Mouse (Mus musculus) common myeloid progenitor, adult 5-6 weeks (primary cell): ENCODE measurements at regions not wholly inside any gene's neighbourhood (a gene's known extent, or its start where the extent isn't known, plus 50 kb on each side); places are given as distances from the start of the nearest gene placed in this dataset.

Experiments
- ATAC-seq: replicated peaks from 2 replicates; pipeline ENCODE4 v1.8.0; 2016; ENCODE audit warnings: low read depth, mild to moderate bottlenecking, moderate TSS enrichment, inconsistent platforms; ENCODE audit not compliant: poor library complexity, severe bottlenecking

DNA sequence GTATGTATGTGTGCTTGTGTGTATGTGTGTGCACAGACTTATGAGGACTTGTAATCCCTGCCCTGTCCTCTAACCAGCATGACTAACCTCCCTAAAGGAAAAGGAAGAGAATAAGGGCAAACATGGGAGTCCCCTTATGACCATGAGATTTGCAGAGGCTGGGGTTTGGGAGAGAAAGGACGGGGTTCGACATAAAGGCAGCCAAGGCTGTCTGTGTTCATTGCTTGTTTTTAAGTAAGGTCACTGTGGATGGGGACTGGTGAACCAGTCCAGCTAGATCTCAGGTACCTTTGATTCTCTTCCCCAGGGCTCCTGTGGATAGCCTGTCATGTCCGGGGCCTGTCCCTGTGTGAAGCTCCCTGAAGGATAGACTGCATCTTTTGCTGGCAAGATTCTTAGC lies 55.6 kb downstream of the Irf2bp2 start:
- no peak for ATAC-seq

DNA sequence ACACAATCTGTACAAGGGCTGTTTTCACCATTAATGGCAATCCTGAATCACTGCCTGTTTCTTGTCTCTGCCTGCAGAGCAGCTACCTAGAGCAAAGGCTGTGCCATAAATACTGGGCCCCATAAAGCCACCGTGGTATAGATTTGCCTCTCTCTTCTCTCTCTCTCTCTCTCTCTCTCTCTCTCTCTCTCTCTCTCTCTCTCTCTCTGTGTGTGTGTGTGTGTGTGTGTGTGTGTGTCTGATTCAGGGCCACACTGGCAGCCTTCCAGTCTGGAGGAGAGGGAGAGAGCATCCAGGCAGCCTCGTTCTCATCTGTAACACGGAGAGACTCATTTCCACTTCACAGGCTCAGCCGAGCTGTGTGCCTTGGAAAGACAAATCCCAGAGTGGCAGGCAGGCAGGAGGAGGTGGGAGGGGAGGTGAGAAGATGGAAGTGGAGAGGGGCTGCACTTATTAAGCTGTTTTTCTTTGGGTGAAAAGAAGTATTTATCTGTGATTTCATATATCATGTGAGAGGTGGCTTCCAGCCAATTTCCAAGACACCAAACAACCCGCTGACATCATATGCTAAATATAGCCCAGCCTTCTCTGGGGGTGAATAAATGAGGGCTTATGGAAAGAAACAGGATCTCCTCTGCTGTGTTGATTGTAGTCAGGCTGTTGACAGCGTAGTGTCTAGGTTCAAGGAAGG lies 56.7 kb downstream of the Irf2bp2 start:
- ATAC-seq: no peak

DNA sequence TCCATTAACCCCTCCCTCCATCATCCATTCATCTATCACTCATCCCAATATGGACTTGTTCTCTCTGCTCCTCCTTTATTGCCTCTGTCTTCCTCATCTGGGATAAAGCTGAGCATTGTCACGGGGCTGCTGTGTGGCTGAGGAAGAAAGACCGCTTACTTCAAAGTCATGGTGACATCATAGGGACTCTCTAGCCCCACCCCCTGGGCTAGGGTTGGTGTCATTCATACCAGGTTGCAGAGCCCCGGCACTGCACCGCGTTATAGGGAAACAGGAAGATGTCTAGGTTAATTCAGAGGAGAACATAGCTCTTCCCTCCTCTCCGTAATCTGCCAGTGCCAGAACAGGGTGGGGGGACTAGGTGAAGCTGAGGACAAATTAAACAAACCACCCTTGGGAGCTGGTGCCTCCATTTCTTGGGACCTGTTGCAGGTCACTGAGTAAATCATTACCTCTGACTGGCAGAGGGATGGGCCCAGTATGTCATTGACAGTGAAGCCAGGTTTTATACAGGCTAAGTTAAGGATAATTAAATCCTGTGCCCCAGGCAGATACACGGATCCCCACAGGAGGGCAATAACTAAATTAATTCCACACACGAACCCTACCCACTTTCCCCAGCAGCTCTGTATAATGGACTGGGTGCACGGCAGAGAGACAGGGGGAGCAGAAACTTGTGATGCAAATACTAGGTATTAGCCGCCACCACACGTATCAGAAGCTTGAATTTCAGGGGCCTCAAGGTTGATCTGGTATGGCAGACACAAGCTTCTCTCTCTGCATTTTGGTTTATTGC lies 57.5 kb downstream of the Irf2bp2 start:
- ATAC-seq: peak; percentile 99

DNA sequence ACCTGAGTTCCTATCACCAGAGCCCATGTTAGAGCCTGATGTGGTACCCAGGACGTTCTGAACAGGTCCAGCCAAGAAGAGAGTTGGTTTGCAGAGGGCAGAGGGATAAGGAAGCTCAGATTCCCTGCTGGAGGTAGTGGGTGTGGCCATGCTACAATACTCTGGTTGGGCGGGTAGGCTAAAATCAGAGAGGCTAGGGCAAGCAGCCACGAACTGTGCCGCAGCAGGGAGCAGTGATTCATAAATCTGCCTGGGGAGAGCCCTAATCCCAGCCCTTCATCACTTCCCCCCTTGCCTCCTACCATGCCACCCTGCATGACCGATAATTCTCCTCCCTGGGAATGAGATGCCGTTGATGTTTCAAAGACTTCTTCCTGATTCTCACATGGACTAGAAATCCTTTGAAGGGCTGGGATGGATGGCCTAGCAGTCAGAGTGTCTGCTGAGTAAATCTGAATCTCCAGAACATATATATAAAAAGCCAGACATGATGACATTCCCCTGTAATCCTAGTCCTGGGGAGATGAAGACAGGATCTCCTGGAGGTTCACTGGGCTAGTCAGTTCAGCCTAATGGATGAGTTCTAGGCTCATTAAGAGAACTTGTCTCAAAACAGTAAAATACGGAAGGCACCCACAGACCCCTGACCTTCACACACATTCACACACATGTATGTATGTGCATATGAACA lies 57.6 kb upstream of the Tarbp1 start:
- no peak for ATAC-seq

DNA sequence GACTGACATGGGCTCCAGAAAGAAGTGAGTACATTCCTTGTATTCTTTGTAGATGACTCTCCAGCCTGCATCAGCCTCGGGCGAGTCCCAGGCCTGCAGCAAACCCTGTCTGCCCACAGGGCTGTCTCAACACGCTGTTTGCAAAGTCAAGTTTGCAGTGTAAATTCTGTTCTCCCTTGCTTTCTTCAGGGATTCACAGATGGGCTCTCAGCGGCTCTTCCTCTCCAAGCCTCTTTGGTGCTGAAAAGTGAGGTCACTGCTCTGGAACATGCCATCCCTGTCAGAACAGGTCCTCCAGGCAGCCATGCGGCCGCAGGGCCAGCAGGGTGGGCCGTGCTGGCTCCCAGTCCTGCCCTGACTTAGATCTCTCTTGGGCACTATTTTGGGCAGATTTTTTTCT lies 56.6 kb upstream of the Tarbp1 start:
- no peak for ATAC-seq

DNA sequence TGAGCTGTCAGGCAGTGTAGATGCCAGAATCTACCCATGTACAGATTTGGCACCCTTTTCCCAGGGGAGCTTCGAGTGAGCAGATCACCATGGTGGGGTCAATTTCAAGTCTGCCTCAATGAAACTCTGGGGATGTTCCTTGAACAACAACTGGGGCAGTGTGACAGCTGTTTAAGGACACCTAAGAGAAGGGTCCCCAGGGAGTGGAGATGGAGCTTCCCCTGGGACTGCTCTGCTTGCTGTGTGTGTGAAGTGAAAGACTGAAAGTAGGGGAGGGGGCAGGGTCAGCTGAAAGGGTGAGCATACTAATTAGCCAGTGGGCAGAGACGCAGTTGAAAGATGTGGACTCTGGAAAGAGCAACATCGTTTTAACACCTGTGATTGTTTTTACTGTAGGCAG lies 54.5 kb upstream of the Tarbp1 start:
- ATAC-seq: no peak

DNA sequence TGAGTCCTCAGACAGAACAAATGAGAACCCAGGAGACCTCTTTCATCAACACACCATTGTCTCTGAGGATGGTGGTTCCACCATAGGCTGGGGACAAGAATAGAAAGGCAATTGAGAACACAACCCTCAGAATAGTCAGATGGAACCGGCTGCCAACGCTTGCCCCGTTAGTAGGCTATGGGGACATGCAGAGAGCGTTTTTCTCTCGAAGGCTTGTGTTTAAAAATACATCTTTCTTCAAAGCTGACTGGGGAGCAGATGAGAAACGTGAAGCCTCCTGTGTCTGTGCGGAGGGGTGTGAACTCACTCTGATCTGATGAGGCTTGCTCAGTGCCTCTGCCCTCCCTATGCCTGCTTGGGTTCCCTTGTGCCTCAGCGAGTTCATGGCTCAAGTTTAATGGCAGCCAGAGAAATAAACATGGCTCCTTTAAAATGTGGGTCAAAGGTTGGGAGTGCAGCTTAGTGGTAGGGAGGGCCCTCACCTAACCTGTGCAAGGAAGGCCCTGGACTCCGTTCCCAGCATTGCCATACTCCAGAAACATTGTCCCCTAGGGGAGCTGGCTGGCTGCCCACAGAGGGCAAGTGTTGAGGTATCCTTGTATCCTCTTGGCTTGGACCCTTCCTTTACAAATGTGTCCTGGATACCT lies 53.7 kb upstream of the Tarbp1 start:
- ATAC-seq: no peak

DNA sequence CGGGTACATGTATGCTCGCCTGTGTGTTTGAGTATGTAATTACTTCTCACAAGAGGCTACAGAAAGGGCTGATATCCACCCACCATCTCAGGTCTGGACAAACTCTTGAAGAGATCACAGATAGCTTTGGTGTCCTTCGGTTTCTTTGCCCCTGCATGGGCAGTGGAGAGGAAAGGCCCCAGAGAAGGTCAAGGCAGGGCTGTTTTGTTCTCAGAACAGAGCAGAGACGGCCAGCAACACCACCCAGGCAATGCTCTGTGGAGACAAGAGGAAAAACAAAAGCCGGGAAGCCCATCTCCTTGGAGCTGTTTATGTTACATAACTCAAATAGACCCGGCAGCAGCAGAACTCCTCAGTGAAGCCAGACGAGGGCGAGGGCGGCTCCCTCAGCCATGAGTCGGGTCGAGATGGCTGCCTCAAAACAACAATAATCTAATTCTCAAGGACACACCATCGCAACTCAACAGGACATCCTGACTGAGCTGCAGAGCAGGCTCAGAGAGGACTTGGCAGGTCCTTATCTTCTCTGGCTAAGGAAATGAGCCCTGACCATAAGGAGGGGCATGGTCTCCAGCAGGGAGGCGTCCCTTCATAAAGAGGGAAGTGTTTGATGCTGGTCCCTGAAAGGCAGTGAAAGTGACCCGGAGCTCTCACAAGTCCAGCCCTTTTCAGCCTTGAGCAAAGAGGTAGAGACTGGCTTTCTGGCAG lies 52.2 kb upstream of the Tarbp1 start:
- peak; percentile 98 for ATAC-seq

DNA sequence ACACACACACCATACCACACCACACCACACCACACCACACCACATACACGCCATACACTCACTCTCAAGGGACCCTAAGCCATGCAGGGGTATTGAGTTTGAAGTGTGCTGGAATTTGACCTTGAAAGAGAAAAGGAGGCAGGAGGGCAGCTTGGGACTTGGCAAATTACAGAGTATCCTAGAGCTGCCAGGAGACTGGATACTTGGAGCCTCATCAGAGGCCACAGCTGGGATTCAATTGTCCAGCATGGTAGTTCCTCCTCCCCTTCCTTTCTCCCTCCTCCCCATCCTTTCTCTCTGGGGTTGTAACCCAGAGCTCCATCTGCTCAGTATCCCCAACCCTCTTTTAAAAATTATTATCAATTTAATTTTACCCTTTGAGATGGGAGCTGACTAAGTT lies 50.7 kb upstream of the Tarbp1 start:
- no peak for ATAC-seq
